Mouse (Mus musculus) midbrain, embryonic 12.5 days (tissue): Measurements from ENCODE around the gene Kcmf1. TPM values are rescaled to one million over a fixed set of nuclear protein-coding genes. Genes with fewer than 3 reads are reported as not detected.
A peak's percentile ranks its signal among the peaks of the same experiment; 100 is the strongest.

Source experiments
- ATAC-seq: fragments of 200-750 bp; cut with Nextera tagmentation; 2 replicates; pipeline ENCODE4 v1.8.0; 2017; ENCODE audit warnings: low read depth, moderate TSS enrichment, moderate library complexity; ENCODE audit not compliant: low FRiP score
- H3K27ac ChIP-seq: fragments of 300-500 bp; sonication (generic); replicated peaks from 2 replicates; pipeline ENCODE4 v1.5.1; 2016; ENCODE audit warnings: mild to moderate bottlenecking
- H3K27me3 ChIP-seq: fragments of 300-500 bp; sonication (generic); 2 replicates; pipeline ENCODE4 v1.6.1; 2016; ENCODE audit warnings: mild to moderate bottlenecking
- H3K36me3 ChIP-seq: fragments of 300-500 bp; sonication (generic); 2 replicates; pipeline ENCODE4 v1.6.1; 2016
- H3K4me1 ChIP-seq: fragments of 300-500 bp; sonication (generic); 2 replicates; pipeline ENCODE4 v1.6.1; 2016
- H3K4me2 ChIP-seq: fragments of 300-500 bp; sonication (generic); replicated peaks from 2 replicates; pipeline ENCODE4 v1.6.1; 2016; ENCODE audit warnings: mild to moderate bottlenecking, moderate library complexity
- H3K4me3 ChIP-seq: fragments of 300-500 bp; sonication (generic); 2 replicates; pipeline ENCODE4 v1.5.1; 2016; ENCODE audit warnings: mild to moderate bottlenecking
- H3K9ac ChIP-seq: fragments of 300-500 bp; sonication (generic); replicated peaks from 2 replicates; pipeline ENCODE4 v1.6.1; 2016; ENCODE audit warnings: mild to moderate bottlenecking, moderate library complexity
- H3K9me3 ChIP-seq: fragments of 300-500 bp; sonication (generic); 2 replicates; pipeline ENCODE4 v1.6.1; 2016; ENCODE audit warnings: mild to moderate bottlenecking
- WGBS: fragments of 180-500 bp; shearing (Covaris S2); methylation state at CpG from one replicate; pipeline ENCODE4 v1.1.7; 2016; 5-methylcytosine and 5-hydroxymethylcytosine counted together
- polyA plus RNA-seq: library from polyadenylated mRNA; unstranded; fragments of >200 nt; fragmentation: Nextera tagmentation; extraction: Ambion mirVana; gene quantifications from 2 replicates; pipeline ENCODE4 v1.2.1, GENCODE M21; 2016

Kcmf1 gene
- polyA plus RNA-seq, result 33.9 and 34.3 TPM in 2 replicates

DNA sequence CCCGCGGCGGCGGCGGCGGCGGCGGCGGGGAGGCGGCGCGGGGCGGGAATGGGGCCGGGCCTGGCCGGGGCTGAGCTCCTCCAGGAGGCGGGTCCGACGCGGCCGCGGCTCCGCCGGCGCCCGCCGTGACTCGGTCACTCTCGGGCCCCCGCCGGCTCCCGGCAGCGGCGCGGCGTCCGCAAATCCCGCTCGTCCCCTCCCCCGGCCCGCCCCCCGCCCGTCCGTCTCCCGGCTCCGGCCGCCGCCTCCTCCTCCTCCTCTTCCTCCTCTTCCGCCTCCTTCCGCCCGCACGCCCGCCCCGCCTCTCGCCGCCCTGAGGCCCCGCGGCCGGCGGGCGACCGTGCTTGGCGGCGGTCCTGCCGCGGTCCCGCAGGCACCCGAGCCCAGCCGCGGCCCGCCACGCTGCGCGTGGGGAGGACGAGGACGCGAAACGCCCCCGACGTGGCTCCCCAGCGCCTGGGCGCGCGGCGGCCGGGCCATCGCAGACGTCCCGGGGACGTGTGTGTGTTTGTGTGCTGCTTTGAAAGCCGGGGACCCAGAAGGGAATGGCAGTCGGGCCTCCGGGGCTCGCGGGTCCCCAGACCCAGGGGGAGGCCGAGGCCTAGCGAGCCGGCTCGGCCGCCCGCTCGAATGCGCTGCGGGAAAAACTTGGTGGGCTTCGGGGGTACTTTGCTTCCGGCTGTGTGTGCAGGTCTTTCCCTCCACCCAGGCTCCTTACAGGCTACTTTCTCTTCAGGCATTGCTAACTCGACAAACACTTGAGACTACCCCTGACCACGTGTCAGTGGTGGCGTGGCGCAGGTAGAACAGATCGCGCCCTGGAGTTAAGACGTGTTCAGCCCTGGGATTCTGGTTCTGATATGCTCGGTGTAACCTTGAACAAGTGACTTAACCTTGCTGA lies at the start of gene Kcmf1:
Gene Kcmf1, minus strand, starts transcription at position 199 of the 901 bp plus-strand sequence.
- peak within 1 kb of the TSS; percentile 68 for H3K4me2 ChIP-seq
- under 1% methylated on average over 69 of the region's 113 CpGs for whole genome bisulfite sequencing
- ATAC-seq, result peak; percentile 83
- H3K9me3 ChIP-seq, result no peaks in the 10 kb centered on the region
- no peaks in the 10 kb centered on the region for H3K27me3 ChIP-seq
- peak within 1 kb of the TSS; percentile 99 for H3K9ac ChIP-seq
- H3K27ac ChIP-seq, result peak within 1 kb of the TSS; percentile 99
- H3K4me1 ChIP-seq, result peaks cover 23% of the 10 kb centered on the region
- peak within 1 kb of the TSS; percentile 98 for H3K4me3 ChIP-seq
- H3K36me3 ChIP-seq, result no peaks in the 10 kb centered on the region

DNA sequence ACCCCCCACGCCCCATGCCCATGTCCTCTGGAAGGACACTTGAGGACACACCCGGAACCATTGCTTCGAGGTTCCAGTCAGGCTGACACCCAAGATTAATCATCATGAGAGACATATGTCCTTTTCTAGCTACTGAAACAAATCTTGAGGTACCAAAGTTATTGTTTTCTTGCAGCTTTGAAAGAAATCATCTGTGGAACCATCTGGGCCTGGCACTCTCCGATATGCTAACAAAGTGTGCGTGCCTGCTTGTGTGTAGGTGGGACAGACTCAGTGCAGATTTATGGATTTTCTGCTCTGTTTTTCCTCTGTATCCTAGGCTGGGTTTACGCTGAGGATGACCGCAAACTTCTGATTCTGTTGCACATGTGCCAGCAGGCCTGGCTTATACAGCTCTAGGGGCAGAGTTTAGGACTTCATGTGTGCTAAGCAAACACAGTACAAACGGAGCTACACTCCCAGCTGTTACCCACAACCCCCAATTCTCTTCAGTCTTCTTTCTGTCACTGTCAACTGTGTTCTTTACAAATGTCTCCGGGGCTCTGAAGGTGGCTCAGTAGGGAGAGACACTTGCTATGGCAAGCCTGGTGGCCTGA lies 49.5 kb upstream of the Kcmf1 start:
- H3K36me3 ChIP-seq, result no peaks in the 10 kb centered on the region
- ATAC-seq, result no peak
- WGBS, result 86% methylated on average over 9 of the region's 9 CpGs
- no peak overlapping the region for H3K9ac ChIP-seq
- H3K4me1 ChIP-seq, result no peaks in the 10 kb centered on the region
- H3K4me3 ChIP-seq, result no peak overlapping the region
- H3K27ac ChIP-seq, result no peak overlapping the region
- no peaks in the 10 kb centered on the region for H3K9me3 ChIP-seq
- no peak overlapping the region for H3K4me2 ChIP-seq
- no peaks in the 10 kb centered on the region for H3K27me3 ChIP-seq

DNA sequence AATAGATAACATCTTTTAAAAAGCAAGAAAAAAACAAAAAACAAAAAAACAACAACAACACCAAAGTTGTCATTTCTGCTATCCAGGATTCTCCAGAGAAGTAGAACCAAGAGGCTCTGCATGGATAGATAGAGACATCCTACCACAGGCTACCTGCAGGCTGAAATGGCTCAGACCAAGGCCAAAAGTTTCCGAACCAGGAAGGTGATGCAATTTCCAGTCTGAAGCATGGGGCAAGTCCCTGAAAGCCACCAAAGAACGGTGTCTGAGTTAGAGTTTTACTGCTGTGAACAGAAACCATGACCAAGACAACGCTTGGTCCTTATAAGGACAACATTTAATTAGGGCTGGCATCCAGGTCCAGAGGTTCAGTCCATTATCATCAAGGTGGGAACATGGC lies 48.6 kb upstream of the Kcmf1 start:
- Histone ChIP-seq H3K4me1 (no peaks in the 10 kb centered on the region), H3K36me3 (no peaks in the 10 kb centered on the region), H3K27me3 (no peaks in the 10 kb centered on the region), H3K4me2 (no peak overlapping the region), H3K9me3 (no peaks in the 10 kb centered on the region), H3K9ac (no peak overlapping the region), H3K27ac (no peak overlapping the region), H3K4me3 (no peak overlapping the region)
- no peak for ATAC-seq
- 91% methylated on average over 3 of the region's 3 CpGs for WGBS

DNA sequence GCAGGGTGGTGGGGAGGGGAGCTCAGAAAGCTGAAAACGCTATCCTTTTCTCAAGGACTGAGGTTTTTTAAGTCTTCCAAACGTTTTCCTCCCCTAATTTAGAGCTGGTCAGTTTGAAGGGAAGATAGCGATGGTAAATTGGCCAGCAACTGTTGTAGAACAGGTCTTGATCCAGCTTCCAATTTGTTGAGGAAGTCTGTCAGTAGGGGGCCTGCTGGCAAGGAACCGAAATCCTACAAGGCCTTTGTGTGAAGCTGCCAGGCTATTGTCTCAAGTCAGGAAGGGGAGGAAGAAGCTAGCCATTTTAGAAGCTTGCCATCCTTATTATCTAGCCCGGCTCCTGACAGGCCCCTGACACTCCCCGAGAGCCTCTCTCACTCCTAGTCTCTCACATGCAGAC lies 48.2 kb upstream of the Kcmf1 start:
- Histone ChIP-seq H3K27me3 (no peaks in the 10 kb centered on the region), H3K9me3 (no peaks in the 10 kb centered on the region), H3K9ac (no peak overlapping the region), H3K4me2 (no peak overlapping the region), H3K4me3 (no peak overlapping the region), H3K4me1 (no peaks in the 10 kb centered on the region), H3K27ac (no peak overlapping the region), H3K36me3 (no peaks in the 10 kb centered on the region)
- 48% methylated on average over 6 of the region's 6 CpGs for WGBS
- no peak for ATAC-seq

DNA sequence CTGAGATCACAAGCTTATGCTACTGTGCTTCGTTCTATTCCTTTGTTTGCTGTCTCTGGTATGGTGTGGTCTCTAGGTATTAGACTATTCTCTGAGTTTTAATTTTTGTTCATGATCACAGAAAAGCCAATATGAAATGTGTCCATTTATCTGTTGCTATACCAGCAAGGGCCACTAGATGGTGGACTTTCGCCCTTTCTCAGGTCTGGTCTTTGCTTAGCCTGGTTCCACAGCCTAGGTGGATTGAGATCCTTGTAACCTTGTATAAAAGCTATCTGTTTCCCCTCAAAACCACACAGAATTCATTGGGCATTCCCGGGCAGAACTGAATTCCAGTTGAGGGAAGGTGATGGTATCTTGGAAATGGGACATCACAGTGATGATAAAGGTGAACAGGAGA lies 40.7 kb upstream of the Kcmf1 start:
- Histone ChIP-seq H3K9ac (no peak overlapping the region), H3K27ac (no peak overlapping the region), H3K27me3 (no peaks in the 10 kb centered on the region), H3K4me2 (no peak overlapping the region), H3K9me3 (no peaks in the 10 kb centered on the region), H3K4me3 (no peak overlapping the region), H3K4me1 (no peaks in the 10 kb centered on the region), H3K36me3 (no peaks in the 10 kb centered on the region)
- 0 out of 2 replicates have a peak, but pooled peaks have one; percentile 44 for ATAC-seq
- WGBS, result 15% methylated on average over 3 of the region's 3 CpGs

DNA sequence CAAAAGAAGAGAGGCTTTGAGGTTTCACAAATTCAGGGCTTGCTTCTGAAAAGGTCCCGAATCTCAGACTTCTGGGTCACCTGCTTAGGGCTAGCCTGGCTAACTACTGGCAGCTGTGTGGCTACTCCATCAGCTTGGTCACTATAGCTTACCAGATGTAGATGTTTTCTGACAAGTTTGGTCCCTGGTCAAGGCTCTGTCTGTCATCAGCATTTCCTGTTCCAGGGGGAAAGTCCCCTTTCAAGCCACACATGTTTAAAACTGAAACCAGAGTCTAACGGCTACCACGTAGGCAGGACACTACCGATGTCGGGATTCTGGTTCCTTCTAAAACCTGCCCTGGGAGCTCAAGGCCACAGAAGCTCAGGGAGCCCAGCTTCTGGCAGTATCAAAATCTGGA lies 38.1 kb upstream of the Kcmf1 start:
- Histone ChIP-seq H3K4me3 (no peak overlapping the region), H3K27ac (no peak overlapping the region), H3K4me2 (no peak overlapping the region), H3K4me1 (no peaks in the 10 kb centered on the region), H3K9ac (no peak overlapping the region), H3K36me3 (no peaks in the 10 kb centered on the region), H3K27me3 (no peaks in the 10 kb centered on the region), H3K9me3 (no peaks in the 10 kb centered on the region)
- WGBS, result 91% methylated on average over 5 of the region's 5 CpGs
- ATAC-seq, result no peak

DNA sequence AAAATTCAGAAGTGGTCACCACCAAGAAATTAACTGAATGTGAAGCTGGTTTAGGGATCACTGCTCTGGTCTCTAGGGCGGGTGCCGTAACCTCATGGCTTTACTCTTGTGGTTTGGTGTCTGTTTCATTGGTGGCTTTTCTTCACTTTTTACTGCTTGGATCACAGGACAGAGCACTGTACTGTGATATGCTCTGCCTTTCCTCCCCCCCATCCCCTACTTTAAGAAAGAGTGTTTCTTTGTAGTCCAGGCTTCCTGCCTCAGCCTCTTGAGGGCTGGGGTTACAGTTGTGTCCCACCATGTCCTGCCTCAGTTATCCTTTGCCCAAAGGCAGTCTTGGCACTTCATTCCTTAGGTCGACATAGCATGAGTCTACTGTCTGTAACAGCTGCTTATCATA lies 37.7 kb upstream of the Kcmf1 start:
- H3K9me3 ChIP-seq, result no peaks in the 10 kb centered on the region
- no peak for ATAC-seq
- no peaks in the 10 kb centered on the region for H3K4me1 ChIP-seq
- WGBS, result 84% methylated on average over 3 of the region's 3 CpGs
- no peaks in the 10 kb centered on the region for H3K36me3 ChIP-seq
- no peak overlapping the region for H3K4me3 ChIP-seq
- no peaks in the 10 kb centered on the region for H3K27me3 ChIP-seq
- H3K4me2 ChIP-seq, result no peak overlapping the region
- no peak overlapping the region for H3K27ac ChIP-seq
- H3K9ac ChIP-seq, result no peak overlapping the region

DNA sequence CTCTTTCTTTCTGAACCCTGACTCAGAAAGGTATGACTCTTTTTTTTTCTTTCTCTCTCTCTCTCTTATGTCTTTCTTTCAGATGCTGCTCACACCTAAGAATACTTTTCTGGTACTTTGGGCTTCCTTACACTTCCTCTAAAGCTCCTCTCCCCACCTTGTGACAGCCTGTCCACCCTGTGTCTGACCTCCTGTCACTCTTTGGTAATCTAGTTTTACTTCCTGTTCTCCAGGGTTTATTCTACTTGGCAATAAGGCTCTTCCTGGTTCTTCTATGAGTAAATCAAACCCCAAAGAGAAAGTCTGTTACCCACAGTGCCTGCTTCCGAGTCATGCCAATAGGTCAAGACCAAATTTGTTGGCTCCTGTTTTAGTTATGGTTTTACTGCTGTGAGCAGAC lies 33.2 kb upstream of the Kcmf1 start:
- Histone ChIP-seq H3K4me3 (no peak overlapping the region), H3K27ac (no peak overlapping the region), H3K4me1 (no peaks in the 10 kb centered on the region), H3K9ac (no peak overlapping the region), H3K9me3 (no peaks in the 10 kb centered on the region), H3K27me3 (no peaks in the 10 kb centered on the region), H3K4me2 (no peak overlapping the region), H3K36me3 (no peaks in the 10 kb centered on the region)
- WGBS, result 91% methylated on average over 1 of the region's 1 CpGs
- ATAC-seq, result no peak

DNA sequence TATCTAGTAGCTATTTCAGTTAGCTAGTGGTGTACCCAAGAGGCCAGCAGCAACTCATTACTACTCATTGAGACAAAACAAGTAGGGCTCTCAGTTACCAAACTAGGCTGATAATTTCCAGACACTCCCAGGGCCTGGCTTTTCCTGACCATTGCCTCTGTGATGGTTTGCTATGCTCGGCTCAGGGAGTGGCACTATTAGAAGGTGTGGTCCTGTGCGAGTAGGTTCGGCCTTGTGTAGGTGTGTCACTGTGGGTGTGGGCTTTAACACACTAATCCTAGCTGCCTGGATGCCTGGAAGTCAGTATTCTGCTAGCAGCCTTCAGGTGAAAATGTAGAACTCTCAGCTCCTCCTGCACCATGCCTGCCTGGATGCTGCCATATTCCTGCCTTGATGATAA lies 31.8 kb upstream of the Kcmf1 start:
- Histone ChIP-seq H3K4me3 (no peak overlapping the region), H3K27ac (no peak overlapping the region), H3K4me1 (no peaks in the 10 kb centered on the region), H3K4me2 (no peak overlapping the region), H3K36me3 (no peaks in the 10 kb centered on the region), H3K27me3 (no peaks in the 10 kb centered on the region), H3K9me3 (no peaks in the 10 kb centered on the region), H3K9ac (no peak overlapping the region)
- no peak for ATAC-seq
- 87% methylated on average over 3 of the region's 3 CpGs for WGBS

DNA sequence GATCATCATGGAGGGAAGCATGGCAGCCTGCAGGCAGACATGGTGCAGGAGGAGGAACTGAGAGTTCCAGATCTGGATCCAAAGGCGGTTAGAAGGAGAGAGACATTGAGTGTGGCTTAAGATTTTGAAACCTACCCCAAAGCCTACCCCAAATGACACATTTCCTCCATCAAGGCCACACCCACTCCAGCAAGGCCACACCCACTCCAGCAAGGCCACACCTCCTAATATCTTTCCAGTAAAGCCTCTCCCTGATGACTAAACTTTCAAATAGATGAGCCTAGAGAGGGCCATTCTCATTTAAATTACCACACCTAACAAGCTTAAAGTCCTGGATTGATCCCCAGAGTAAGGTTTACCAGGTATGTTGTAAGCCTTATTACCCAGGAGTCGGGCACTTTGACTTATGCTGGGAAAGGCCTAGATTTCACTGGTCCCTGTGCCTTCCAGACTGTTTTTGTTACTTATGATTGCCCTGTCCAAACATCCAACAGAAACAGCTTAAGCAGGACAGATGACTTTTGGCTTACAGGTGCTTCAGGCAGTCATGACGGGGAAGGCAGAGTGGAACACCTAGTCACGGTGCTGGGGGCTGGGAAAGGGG lies 30.1 kb upstream of the Kcmf1 start:
- no peaks in the 10 kb centered on the region for H3K9me3 ChIP-seq
- H3K36me3 ChIP-seq, result no peaks in the 10 kb centered on the region
- ATAC-seq, result no peak
- H3K27me3 ChIP-seq, result no peaks in the 10 kb centered on the region
- H3K4me1 ChIP-seq, result no peaks in the 10 kb centered on the region
- H3K4me2 ChIP-seq, result no peak overlapping the region
- WGBS, result 87% methylated on average over 4 of the region's 4 CpGs
- H3K9ac ChIP-seq, result no peak overlapping the region
- no peak overlapping the region for H3K27ac ChIP-seq
- H3K4me3 ChIP-seq, result no peak overlapping the region

DNA sequence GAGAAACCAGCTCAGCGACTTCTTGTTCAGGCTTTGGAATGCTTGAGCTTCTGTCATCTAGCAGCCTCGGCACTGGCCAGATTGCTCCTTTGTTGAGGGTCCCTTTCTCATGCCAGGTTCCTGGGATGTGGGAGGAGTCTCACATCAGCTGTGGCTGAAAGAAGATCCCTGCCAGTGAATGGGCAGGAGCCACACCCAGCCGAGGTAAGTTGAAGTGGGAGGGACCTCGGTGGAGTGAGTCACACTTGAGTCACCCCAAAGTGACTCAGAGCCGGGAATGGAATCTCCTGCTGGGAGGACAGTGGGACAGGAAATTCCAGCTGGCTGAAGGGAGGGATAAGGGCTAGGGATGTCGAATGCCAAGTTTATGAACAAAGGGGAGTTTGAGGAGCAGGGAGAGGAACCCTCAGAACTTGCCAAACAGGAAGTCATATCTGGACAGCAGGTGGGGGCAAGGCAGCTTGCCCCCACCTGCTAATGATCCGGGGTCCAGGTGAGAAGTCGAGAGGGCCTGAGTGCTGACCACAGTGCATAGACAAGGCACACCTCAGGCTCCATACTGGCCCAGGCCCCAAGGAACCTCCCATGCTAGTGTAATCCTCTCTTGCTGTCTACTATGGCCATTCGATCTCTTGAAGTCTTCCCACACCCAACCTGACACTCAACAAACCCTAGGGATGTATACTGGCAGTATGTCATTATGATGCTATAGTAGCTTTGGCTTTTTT lies 27.1 kb upstream of the Kcmf1 start:
- H3K27ac ChIP-seq, result no peak overlapping the region
- no peaks in the 10 kb centered on the region for H3K9me3 ChIP-seq
- 21% methylated on average over 9 of the region's 9 CpGs for WGBS
- H3K9ac ChIP-seq, result no peak overlapping the region
- no peak for ATAC-seq
- no peaks in the 10 kb centered on the region for H3K27me3 ChIP-seq
- H3K36me3 ChIP-seq, result no peaks in the 10 kb centered on the region
- no peak overlapping the region for H3K4me2 ChIP-seq
- H3K4me3 ChIP-seq, result no peak overlapping the region
- H3K4me1 ChIP-seq, result no peaks in the 10 kb centered on the region

DNA sequence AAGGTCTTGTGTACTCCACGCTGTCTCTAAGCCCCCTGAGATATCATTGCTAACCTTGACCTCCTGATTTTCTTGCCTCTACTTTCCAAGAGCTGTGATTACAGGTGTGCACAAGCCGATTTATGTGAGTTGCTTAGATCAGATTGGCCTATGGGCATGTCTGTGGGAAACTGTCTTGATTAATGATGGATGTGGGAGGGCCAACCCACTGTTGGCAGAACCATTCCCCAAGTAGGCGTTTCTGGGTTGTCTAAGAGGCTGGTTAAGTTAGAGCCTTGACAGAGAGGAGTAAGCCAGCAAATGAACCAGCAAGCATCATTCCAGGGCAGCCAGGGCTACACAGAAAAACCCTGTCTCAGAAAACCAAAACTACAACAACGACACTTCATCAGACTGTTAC lies 26.3 kb upstream of the Kcmf1 start:
- Histone ChIP-seq H3K4me1 (no peaks in the 10 kb centered on the region), H3K4me2 (no peak overlapping the region), H3K27ac (no peak overlapping the region), H3K4me3 (no peak overlapping the region), H3K9ac (no peak overlapping the region), H3K36me3 (no peaks in the 10 kb centered on the region), H3K9me3 (no peaks in the 10 kb centered on the region), H3K27me3 (no peaks in the 10 kb centered on the region)
- ATAC-seq, result no peak
- 88% methylated on average over 4 of the region's 4 CpGs for WGBS
